Mouse (Mus musculus) frontal cortex, adult 2 months (tissue): ENCODE measurements at regions not wholly inside any gene's neighbourhood (a gene's known extent, or its start where the extent isn't known, plus 50 kb on each side); places are given as distances from the start of the nearest gene placed in this dataset.
A peak's percentile ranks its signal among the peaks of the same experiment; 100 is the strongest.

Experiments
- DNase-seq, 2 experiments: peaks; one replicate each; pipeline ENCODE4 v3.0.0; 2022; ENCODE audit warnings: low spot score in 1 of 2; ENCODE audit errors: extremely low spot score in 1 of 2

- no peak for DNase-seq
These were observed 75.0 kb downstream of the Nat3 start for GRCm38 (mm10) chr8:67598687-67599086.

GRCm38 (mm10) chr8:67622213-67622612 lies 98.6 kb downstream of the Nat3 start:
- DNase-seq, result no peak

GRCm38 (mm10) chr8:67631691-67632090 lies 108.0 kb downstream of the Nat3 start:
- peak; percentile 63 to 72 for DNase-seq

- DNase-seq, result peak in 1 of 2 experiments; percentile 6
These were observed 108.6 kb downstream of the Nat3 start for GRCm38 (mm10) chr8:67632290-67632689.
